Mouse (Mus musculus): ENCODE measurements around the gene Dbndd1. TPM values are rescaled to one million over a fixed set of nuclear protein-coding genes. Genes with fewer than 3 reads are reported as not detected.

Gene Dbndd1
- polyA plus RNA-seq, 1 experiment from 2014 or later: 4.9 TPM

Other genes starting within 250 kb of the Dbndd1 start
- gene Fanca, start 196.9 kb downstream of the Dbndd1 start, polyA plus RNA-seq (2014; fragmentation: Nextera tagmentation; extraction: Ambion mirVana): 29.8 and 32.0 TPM in 2 replicates
- 1.8 and 2.9 TPM in 2 replicates for gene Spire2, start 182.8 kb downstream of the Dbndd1 start, polyA plus RNA-seq (2014; fragmentation: Nextera tagmentation; extraction: Ambion mirVana)
- gene Tcf25, start 141.7 kb downstream of the Dbndd1 start, polyA plus RNA-seq (2014; fragmentation: Nextera tagmentation; extraction: Ambion mirVana): 164 and 170 TPM in 2 replicates
- gene Mc1r, start 108.4 kb downstream of the Dbndd1 start, polyA plus RNA-seq (2014; fragmentation: Nextera tagmentation; extraction: Ambion mirVana): not detected in 2 replicates
- gene Tubb3, start 104.0 kb downstream of the Dbndd1 start, polyA plus RNA-seq (2014; fragmentation: Nextera tagmentation; extraction: Ambion mirVana): 98.5 and 103 TPM in 2 replicates
- 32.6 and 36.6 TPM in 2 replicates for gene Def8, start 91.9 kb downstream of the Dbndd1 start, polyA plus RNA-seq (2014; fragmentation: Nextera tagmentation; extraction: Ambion mirVana)
- gene Afg3l1, start 37.6 kb downstream of the Dbndd1 start, polyA plus RNA-seq (2014; fragmentation: Nextera tagmentation; extraction: Ambion mirVana): 36.8 and 40.8 TPM in 2 replicates
- 26.9 and 34.0 TPM in 2 replicates for gene Gas8, start 3.4 kb upstream of the Dbndd1 start, polyA plus RNA-seq (2014; fragmentation: Nextera tagmentation; extraction: Ambion mirVana)
- 8.0 and 8.3 TPM in 2 replicates for gene Rhou, start 138.5 kb upstream of the Dbndd1 start, polyA plus RNA-seq (2014; fragmentation: Nextera tagmentation; extraction: Ambion mirVana)